9 mouse cellular contexts compared by ENCODE assay signal in the genomic region with DNA sequence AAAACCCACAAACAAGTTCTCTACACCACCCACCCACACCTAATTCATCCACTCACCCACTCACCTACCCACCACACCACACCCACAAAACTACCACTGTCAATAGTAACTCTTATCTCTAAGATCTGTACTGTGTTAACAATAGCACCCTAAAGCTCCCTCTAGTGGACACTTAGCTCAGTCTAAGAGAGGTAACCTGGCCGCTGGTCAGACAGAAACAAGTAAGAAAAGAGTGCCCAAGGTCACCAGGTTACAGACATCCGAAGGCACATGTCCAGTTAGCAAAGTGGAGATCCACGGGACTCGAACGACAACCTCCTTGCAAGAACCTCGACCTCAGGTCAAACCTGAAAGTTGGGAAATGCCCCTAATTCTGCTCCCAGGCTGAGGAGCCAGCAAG. TPM values are rescaled to one million over a fixed set of nuclear protein-coding genes. Genes with fewer than 3 reads are reported as not detected.
DNase-seq lines count a peak whose midpoint lies in the region; ATAC-seq and TF ChIP-seq lines count a peak whose summit lies in the region.
"Had no signal": no experiment of that assay in that cellular context is flagged by ENCODE, and none has a peak within 500 bp of the region (broad histone marks: within the 10 kb centered on the region; RNA-seq: fewer than 3 reads in every experiment).

No protein-coding gene starts in this region.

- intact Hi-C loops in left cerebral cortex, adult 2 months (cut with DNase I) = no loop called here

- 32% methylated on average over 6 of the region's 6 CpGs for WGBS in hindbrain, embryonic 10.5 days
- WGBS in hindbrain, embryonic 13.5 days = 44% methylated on average over 6 of the region's 6 CpGs
- WGBS in forebrain, embryonic 10.5 days = 31% methylated on average over 6 of the region's 6 CpGs
- 36% methylated on average over 6 of the region's 6 CpGs for WGBS in hindbrain, postnatal 0 days

- no peaks in the 10 kb centered on the region for H3K4me1 ChIP-seq in hindbrain, embryonic 10.5 days (replicated peaks)
- no peaks in the 10 kb centered on the region for H3K4me1 ChIP-seq in hindbrain, embryonic 13.5 days (replicated peaks)
- no peaks in the 10 kb centered on the region for H3K4me1 ChIP-seq in forebrain, embryonic 10.5 days
- H3K4me1 ChIP-seq in hindbrain, postnatal 0 days (ENCODE audit: insufficient read depth, low read length) = no peaks in the 10 kb centered on the region

- no peaks in the 10 kb centered on the region for H3K27me3 ChIP-seq in hindbrain, embryonic 10.5 days (ENCODE audit: insufficient read depth, poor library complexity, severe bottlenecking)
- no peaks in the 10 kb centered on the region for H3K27me3 ChIP-seq in hindbrain, embryonic 13.5 days
- no peaks in the 10 kb centered on the region for H3K27me3 ChIP-seq in forebrain, embryonic 10.5 days (ENCODE audit: poor library complexity, severe bottlenecking)
- H3K27me3 ChIP-seq in hindbrain, postnatal 0 days (ENCODE audit: insufficient read depth, low read length) = no peaks in the 10 kb centered on the region
- no peaks in the 10 kb centered on the region for H3K27me3 ChIP-seq in splenic B cell, adult 2 months (ENCODE audit: control insufficient read depth, insufficient read depth, low read length, poor library complexity, severe bottlenecking)

- no peak; the same call in 1 of the 2 replicates for ATAC-seq in hindbrain, embryonic 13.5 days (ENCODE audit: low FRiP score)
- ATAC-seq in hindbrain, postnatal 0 days = 0 out of 2 replicates have a peak, but pooled peaks have one; percentile 73

- peak; percentile 75 for TF ChIP-seq CTCF in hindbrain, postnatal 0 days (IDR thresholded peaks at IDR 0.05; ENCODE audit: low read depth)
- peak; percentile 74 for TF ChIP-seq CTCF in left cerebral cortex, adult 2 months (IDR thresholded peaks at IDR 0.05)

- H3K9ac ChIP-seq in hindbrain, embryonic 13.5 days = no peak overlapping the region
- no peak overlapping the region for H3K9ac ChIP-seq in hindbrain, postnatal 0 days (replicated peaks; ENCODE audit: low read length)

- H3K36me3 ChIP-seq in hindbrain, embryonic 10.5 days = no peaks in the 10 kb centered on the region
- no peaks in the 10 kb centered on the region for H3K36me3 ChIP-seq in hindbrain, embryonic 13.5 days
- H3K36me3 ChIP-seq in forebrain, embryonic 10.5 days (replicated peaks) = no peaks in the 10 kb centered on the region
- no peaks in the 10 kb centered on the region for H3K36me3 ChIP-seq in hindbrain, postnatal 0 days (ENCODE audit: insufficient read depth, low read length)
- no peaks in the 10 kb centered on the region for H3K36me3 ChIP-seq in splenic B cell, adult 2 months (ENCODE audit: control insufficient read depth, insufficient read depth, low read length, poor library complexity, severe bottlenecking)

- DNase-seq in hindbrain, embryonic 10.5 days (ENCODE audit: low spot score) = peak; percentile 16
- DNase-seq in brain, adult 2 months (ENCODE audit: low read depth, low spot score) = peak; percentile 73
- peak; percentile 24 for DNase-seq in forebrain, embryonic 10.5 days (ENCODE audit: extremely low spot score, low spot score)
- DNase-seq in hindbrain, postnatal 0 days (ENCODE audit: low spot score) = peak; percentile 84
- peak; percentile 14 to 30 for DNase-seq in left cerebral cortex, adult 2 months (ENCODE audit: extremely low spot score in 1 of 2, low spot score in 2 of 2)
- DNase-seq in mesoderm, embryonic 11.5 days (ENCODE audit: low read depth, low spot score) = peak; percentile 60
- DNase-seq in splenic B cell, adult 2 months (ENCODE audit: low read depth, low spot score) = peak; percentile 82

- H3K4me2 ChIP-seq in hindbrain, embryonic 13.5 days = no peak overlapping the region
- no peak overlapping the region for H3K4me2 ChIP-seq in hindbrain, postnatal 0 days (ENCODE audit: low read depth, low read length)

- no peak overlapping the region for H3K4me3 ChIP-seq in hindbrain, embryonic 10.5 days
- no peak overlapping the region for H3K4me3 ChIP-seq in hindbrain, embryonic 13.5 days
- no peak overlapping the region for H3K4me3 ChIP-seq in forebrain, embryonic 10.5 days
- no peak overlapping the region for H3K4me3 ChIP-seq in hindbrain, postnatal 0 days (ENCODE audit: low read length)
- no peak overlapping the region for H3K4me3 ChIP-seq in left cerebral cortex, adult 2 months

- H3K27ac ChIP-seq in hindbrain, embryonic 10.5 days = no peak overlapping the region
- H3K27ac ChIP-seq in hindbrain, embryonic 13.5 days = no peak overlapping the region
- no peak overlapping the region for H3K27ac ChIP-seq in forebrain, embryonic 10.5 days
- H3K27ac ChIP-seq in hindbrain, postnatal 0 days = no peak overlapping the region
- H3K27ac ChIP-seq in left cerebral cortex, adult 2 months = no peak overlapping the region
- H3K27ac ChIP-seq: macrophage had no signal

- H3K9me3 ChIP-seq in hindbrain, embryonic 10.5 days = no peaks in the 10 kb centered on the region
- no peaks in the 10 kb centered on the region for H3K9me3 ChIP-seq in hindbrain, embryonic 13.5 days
- no peaks in the 10 kb centered on the region for H3K9me3 ChIP-seq in forebrain, embryonic 10.5 days
- no peaks in the 10 kb centered on the region for H3K9me3 ChIP-seq in hindbrain, postnatal 0 days (ENCODE audit: low read length)

RNA-seq across cellular contexts. Expression of a gene that starts 35.2 kb away (rescaled TPM):
- 9.0 and 9.4 TPM in 2 replicates for polyA plus RNA-seq in hindbrain, embryonic 10.5 days (2016; fragmentation: Nextera tagmentation; extraction: Ambion mirVana)
- 21.9 and 22.3 TPM in 2 replicates for polyA plus RNA-seq in hindbrain, embryonic 13.5 days (2015; fragmentation: Nextera tagmentation; extraction: Ambion mirVana)
- polyA plus RNA-seq in forebrain, embryonic 10.5 days (2016; fragmentation: Nextera tagmentation; extraction: Ambion mirVana) = 9.1 and 9.6 TPM in 2 replicates
- 8.9 and 12.1 TPM in 2 replicates for total RNA-seq in hindbrain, postnatal 0 days (2014; rRNA removed)
- polyA plus RNA-seq in hindbrain, postnatal 0 days (2015; fragmentation: Nextera tagmentation; extraction: Ambion mirVana) = 11.6 and 12.1 TPM in 2 replicates
- total RNA-seq in left cerebral cortex, adult 2 months (2021) = 10 to 100 TPM; 15.3 to 16.0 TPM

RNA-seq across cellular contexts. Expression of a gene that starts 38.3 kb away (rescaled TPM):
- 53.5 and 60.5 TPM in 2 replicates for polyA plus RNA-seq in hindbrain, embryonic 10.5 days (2016; fragmentation: Nextera tagmentation; extraction: Ambion mirVana)
- polyA plus RNA-seq in hindbrain, embryonic 13.5 days (2015; fragmentation: Nextera tagmentation; extraction: Ambion mirVana) = 85.2 and 87.1 TPM in 2 replicates
- 50.0 and 50.6 TPM in 2 replicates for polyA plus RNA-seq in forebrain, embryonic 10.5 days (2016; fragmentation: Nextera tagmentation; extraction: Ambion mirVana)
- 32.2 and 36.6 TPM in 2 replicates for total RNA-seq in hindbrain, postnatal 0 days (2014; rRNA removed)
- polyA plus RNA-seq in hindbrain, postnatal 0 days (2015; fragmentation: Nextera tagmentation; extraction: Ambion mirVana) = 43.3 and 46.3 TPM in 2 replicates
- total RNA-seq in left cerebral cortex, adult 2 months (2021) = 10 to 100 TPM; 28.7 to 29.7 TPM

Comparison
In these comparisons a context has a peak if more than half of its experiments do, and no peak if none do; other contexts are left out.
1. DNase-seq: peak in every context shown above with its lines; median percentile 84 in hindbrain, postnatal 0 days; 82 in splenic B cell, adult 2 months; 73 in brain, adult 2 months; 60 in mesoderm, embryonic 11.5 days; 24 in forebrain, embryonic 10.5 days; 22 in left cerebral cortex, adult 2 months; 16 in hindbrain, embryonic 10.5 days.